Mouse (Mus musculus) subcutaneous adipose tissue, adult 2 months (tissue): ENCODE data around the gene Fam20c. TPM values are rescaled to one million over a fixed set of nuclear protein-coding genes. Genes with fewer than 3 reads are reported as not detected.

Experiments used
- polyA plus RNA-seq: library from polyadenylated mRNA; depleted of rRNA; stranded (reverse); fragments of >200 nt; gene quantifications from 2 replicates; pipeline ENCODE4 v1.2.3, GENCODE M21; 2012; ENCODE audit warnings: low replicate concordance; rRNA removed

Fam20c gene
- 30.6 and 48.0 TPM in 2 replicates for polyA plus RNA-seq

DNA sequence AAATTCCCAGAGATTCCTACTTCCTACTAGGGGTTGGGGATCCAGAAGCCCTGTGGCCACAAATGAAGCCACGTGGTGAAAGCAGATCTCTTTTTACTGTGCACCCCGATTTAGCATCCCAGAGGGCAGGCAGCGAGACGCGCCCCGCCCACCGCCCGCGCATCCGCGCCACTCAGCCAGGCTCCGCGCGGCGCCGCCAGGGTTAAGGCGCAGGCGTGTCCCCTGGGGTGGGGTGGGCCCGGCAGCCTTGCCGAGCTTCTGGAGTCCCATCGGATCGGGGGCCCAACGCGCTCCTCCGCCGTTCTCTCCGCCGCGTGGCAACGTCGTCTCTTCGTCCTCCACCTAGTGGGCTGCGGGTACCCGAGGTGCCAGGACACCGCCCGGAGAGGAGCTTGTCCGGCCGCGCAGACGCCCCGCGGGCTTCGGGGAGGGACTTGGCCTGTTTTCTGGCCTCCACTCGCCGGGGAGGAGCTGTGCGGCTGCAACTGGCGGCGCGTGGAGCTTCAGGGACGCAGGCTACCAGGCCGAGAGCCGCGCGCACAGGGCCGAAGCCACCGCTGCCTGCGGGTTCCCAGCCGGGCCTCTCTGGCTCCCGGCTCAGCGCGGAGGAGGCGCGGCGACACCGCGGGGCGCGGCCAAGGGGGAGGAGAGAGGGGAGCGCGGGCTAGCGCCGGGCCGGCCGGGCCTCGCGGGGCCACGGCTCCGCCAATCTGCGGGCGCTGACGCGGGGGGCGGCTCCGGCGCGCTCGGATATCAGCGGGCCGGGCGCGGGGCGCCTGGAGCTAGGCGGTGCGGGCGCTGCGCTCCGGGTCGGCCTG, at the start of gene Fam20c:
Gene Fam20c (plus strand): TSS at position 212 of the 818 bp plus-strand sequence.

DNA sequence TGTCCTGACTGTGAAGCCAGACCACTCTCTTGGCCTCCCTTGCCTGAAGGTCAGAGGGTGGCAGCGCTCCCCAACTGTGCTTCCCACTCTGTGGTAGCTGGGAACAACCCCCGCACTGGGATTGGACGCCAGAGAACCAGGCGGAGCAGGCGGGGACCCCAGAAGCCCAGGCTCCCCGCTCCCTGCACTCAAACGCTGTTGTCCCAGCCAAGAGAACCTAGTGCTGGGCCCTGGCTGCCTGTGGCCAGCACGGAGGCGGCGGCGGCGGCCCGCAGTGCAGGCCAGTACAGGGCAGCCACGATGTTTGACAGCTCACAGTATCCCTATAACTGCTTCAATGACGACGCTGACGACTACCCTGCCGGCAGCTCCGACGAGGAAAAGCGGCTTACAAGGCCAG, 65.5 kb downstream of the Fam20c start, which contains the start of gene Gm5294:
Gene Gm5294 (plus strand): TSS at position 301 of the 400 bp plus-strand sequence.

Other genes with a start within 250 kb of the Fam20c start
- gene 1700123K08Rik, start 189.8 kb upstream of the Fam20c start, polyA plus RNA-seq = not detected in 2 replicates
- gene Zfp68, start 134.8 kb upstream of the Fam20c start, polyA plus RNA-seq = 8.7 and 12.5 TPM in 2 replicates
- gene A430033K04Rik, start 131.7 kb upstream of the Fam20c start, polyA plus RNA-seq = 1.7 and 3.7 TPM in 2 replicates
- not detected in 2 replicates for gene Gm5294, start 65.6 kb downstream of the Fam20c start, polyA plus RNA-seq
- 12.7 and 44.2 TPM in 2 replicates for gene Pdgfa, start 242.9 kb downstream of the Fam20c start, polyA plus RNA-seq